Mouse (Mus musculus) mouse embryonic stem cell (cell line): ENCODE measurements around the gene Rab27a.
"Not testable (repeated sequence)": the region's sequence is repeated elsewhere in the genome, so short reads cannot be mapped to it uniquely, and the experiment has no call there.

Experiments used
- in situ Hi-C, 2 experiments: fragments of 300-500 bp; cut with MboI; formaldehyde crosslinking; loops; 1 replicate in 1 of 2; 3 replicates in 1 of 2; pipeline ENCODE4 v1.14.3; 2019 to 2020; ENCODE audit warnings: low sequenced_read_pairs in 2 of 2, low pct_unique_long_range_greater_than_20kb in 1 of 2, mixed read lengths in 1 of 2; ENCODE audit not compliant: unreplicated experiment in 1 of 2

Gene Rab27a

DNA sequence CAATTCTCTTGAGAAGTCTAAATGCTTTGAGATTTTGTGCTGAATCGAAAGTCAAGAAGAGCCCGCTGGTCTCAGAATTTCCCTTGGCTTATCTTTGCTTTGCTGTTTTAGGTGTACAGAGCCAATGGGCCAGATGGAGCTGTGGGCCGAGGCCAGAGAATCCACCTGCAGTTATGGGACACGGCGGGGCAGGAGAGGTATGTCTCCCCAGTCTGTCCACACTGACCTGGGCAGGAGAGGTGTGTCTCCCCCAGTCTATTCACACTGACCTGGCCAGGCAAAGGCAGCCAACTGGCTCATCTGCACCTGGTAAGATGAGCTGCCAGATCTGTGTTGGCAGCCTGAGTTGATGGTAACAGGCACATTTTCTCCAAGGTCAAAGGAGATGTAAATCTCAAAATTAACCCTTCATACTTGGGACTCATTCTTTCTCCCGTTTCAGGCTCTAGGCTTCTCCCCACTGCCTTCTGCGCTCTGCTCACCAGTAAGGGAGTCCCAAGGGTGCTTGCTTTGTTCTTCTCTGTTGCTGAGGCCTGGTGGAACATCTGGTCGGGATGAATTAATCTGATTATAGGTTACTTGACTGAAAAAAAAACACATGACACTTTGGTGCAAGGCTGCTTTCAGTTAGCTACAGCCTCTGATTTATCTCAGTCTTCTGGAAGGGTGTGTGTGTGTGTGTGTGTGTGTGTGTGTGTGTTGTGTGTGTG lies 37.8 kb downstream of the Rab27a start:
- in situ Hi-C loops: no loop called here

DNA sequence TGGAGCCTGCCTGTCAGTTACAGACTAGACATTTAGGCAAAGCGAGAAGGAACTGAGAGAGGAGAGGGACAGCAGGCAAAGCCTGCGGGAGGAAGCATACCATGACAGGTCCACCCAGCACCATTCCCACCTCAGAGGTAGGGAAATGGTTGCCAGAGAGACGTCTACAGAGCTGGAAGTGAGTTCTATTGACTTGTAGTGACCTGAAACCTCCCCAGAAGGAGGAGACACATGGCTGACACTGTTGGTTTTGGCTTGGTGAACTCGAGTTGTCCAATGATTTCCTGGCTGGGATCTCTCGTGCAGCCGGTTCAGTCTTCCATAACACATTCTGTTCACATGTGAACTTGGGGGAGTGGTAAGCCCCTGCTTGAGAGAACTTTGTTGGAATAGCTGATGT lies 39.3 kb downstream of the Rab27a start:
- in situ Hi-C loops: no loop called here

DNA sequence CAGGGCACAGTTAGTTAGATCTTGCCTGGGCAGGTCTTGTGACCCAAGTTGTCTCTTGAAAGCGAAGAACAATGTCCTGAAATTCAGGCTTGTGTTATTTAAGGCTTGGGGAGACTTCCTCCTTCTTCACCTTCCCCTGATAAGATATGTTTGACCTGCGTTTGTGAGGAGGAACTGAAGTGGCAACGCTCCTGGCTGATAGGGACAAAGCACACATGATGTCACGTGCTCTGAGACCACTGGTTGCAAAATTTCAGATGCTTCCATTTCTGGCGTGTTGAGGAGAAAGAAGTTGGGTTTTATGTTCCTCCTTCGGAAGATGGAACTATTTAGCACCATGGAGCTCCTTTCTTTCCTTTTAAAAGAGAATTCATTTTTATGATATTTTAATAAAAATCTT lies 41.2 kb downstream of the Rab27a start:
- in situ Hi-C loops: no loop called here

DNA sequence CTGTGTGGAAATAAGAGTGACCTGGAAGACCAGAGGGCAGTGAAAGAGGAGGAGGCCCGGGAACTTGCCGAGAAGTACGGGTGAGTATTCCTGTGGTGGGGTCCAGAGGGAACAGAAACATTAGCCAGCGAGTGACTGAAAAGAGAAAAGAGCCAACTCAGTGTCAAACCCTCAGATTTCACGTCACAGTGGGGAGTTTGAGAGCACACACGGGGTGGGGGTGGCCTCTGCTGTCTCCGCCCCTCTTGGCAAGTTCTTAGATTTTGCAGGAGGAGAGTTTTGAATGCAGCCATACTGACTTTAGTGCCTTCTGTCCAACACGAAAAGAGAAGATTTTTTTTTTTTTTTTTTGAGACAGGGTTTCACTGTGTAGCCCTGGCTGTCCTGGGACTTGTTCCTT lies 42.5 kb downstream of the Rab27a start:
- in situ Hi-C loops: no loop called here

DNA sequence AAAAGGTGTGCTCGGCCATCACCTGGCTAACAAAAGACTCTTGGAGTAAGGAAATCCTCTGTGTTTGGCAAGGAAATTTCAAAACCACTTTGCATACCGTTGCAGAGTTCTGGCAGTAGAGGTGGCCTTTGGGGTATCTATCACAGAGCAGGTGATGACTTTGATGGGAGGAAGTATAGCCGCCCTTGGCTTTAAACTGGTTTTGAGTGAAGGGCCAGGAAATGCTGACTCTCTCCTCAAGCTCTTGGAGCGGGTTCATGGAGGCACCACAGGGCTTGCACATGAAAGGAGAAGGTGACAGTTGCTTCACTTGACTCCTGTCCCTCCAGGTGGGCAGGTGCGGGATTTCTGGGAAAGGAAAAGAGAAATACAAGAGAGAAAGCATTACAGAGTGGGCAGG lies 42.9 kb downstream of the Rab27a start:
- in situ Hi-C loops: no loop called here

DNA sequence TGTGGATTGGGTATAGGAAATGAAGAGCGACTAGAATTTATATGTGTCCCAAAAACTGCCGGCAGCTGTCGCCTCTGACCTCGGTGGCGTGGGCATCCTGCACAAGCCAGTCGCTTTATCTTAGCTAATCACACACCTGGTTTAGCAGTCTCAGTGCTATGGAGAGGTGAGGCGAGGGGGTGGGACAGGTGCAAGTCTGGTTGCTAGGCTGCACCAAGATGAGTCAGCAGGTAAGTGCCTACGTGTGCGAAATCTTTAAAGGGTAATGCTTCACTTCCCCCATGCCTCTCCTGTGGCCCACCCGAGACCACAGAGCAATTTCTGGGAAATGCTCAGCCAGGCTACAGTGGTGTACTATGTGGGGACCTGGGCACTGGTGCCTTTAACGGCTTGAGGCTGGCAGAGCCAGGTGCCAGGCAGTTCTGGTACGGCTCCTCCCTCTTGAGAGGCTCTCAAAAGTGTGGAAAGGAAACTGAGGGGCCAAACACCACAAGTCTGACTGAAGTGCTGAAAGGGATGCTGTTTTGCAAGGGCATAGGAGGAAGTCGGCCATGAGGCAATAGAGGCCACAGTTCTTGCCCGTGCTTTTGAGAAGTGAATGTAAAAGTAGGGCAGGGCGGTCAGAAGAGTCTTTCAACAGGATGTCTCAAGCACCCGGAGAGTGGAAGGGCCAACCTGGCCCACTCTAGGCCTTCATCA lies 44.7 kb downstream of the Rab27a start:
- in situ Hi-C loops: no loop called here

DNA sequence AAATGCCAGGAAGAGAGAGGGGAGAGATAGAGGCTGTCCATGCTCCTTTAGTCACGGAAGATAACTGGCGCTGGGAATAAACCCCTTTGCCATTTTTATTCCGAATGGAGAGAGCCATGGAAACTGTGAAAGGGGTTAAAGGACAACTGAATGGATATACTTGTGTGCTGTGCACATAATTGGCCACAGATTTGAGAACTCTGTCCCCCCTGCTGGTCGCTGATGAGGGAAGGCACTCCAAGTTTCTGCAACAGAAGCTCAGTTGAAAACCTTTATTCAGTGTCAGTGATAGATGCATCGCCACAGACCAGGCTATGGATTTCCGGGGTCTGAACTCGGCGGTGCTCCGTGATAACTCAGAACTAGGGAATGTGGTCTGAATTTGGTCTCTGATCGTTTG lies 45.5 kb downstream of the Rab27a start:
- in situ Hi-C loops: loop anchor here (5.0 kb wide), 2 partner anchors 48 to 118 kb away; partner anchors contain the start of genes Pigb (in 2 of the 2) and Rab27a (in 2 of the 2)

DNA sequence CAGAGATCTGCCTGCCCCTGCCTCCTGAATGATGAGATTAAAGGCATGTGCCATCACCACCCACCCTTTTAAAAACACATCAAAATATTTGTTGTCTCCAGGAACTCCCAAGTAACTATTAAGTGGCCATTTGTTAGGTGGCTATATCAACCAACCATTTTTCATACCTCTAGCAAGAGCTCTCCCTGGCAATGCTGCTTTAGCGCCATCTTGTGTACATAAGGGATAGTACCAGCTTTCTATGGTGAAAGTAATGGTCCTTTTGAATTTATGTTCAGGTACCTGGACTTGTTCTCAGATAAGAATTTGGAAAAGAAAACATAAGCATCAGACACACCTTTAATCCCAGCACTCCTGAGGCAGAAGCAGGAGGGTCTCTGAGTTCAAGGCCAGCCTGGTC lies 47.1 kb downstream of the Rab27a start:
- in situ Hi-C loops: loop anchor here (5.0 kb wide), 2 partner anchors 49 to 119 kb away; partner anchors contain the start of genes Pigb (in 2 of the 2) and Rab27a (in 2 of the 2)

DNA sequence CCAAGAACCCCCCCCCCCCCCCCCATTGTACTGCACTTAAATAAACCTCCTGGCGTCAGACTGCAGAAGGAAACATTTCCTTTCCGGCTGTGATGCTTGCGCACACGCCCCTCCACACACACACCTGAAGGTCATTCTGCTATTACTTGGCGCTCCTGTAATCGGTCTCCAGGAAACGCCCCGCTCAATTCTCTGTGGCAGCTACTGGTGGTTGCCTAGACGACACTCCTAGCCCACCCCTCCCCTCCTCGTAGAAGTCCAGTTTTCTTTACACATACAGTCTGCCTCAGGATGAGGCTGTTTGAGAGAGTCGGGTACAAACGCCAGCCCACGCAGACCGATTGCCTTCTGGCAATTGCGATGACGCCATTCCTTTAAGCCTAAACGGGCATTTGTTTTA lies 49.9 kb downstream of the Rab27a start:
- in situ Hi-C loops: loop anchor here (5.0 kb wide), 2 partner anchors 52 to 122 kb away; partner anchors contain the start of genes Pigb (in 2 of the 2) and Rab27a (in 2 of the 2)

DNA sequence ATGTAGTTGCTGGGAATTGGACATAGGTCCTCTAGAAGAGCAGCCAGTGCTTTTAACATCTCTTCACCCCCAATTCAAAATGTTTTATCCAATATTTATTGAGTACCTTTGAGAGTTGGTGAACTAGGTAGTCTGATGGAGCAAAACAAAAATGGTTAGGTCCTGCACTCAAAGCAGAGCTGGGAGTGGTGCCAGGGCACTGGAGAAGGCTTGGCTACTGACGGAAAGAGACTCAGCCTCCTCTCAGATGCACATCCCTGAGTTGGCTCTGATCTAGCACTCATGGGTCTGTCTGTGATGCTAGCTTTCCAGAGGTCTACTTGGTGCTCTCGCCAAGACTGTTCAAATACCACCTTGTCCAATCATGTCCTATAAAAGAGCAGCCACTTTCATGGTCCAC lies 53.2 kb downstream of the Rab27a start:
- in situ Hi-C loops: no loop called here

DNA sequence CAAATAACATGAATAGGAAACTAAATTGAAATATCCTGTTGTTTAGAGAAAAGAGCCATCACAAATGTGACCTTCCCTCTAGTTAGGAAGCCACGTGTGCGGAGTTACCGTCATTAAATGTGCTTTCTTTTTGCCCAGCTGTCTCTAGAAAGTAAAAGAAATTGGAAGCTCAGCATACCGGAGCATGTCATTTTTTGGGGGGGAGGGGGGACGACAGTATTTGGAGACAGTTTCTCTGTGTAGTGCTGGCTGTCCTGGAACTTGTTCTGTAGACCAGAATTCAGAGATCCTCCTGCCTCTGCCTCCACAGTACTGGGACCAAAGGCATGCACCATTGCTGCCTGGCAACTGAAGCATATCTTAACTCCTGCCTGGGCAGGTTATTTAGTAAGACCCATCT lies 56.9 kb downstream of the Rab27a start, which contains the start of gene Khdc3:
Gene Khdc3 (plus strand): TSS at position 301 of the 400 bp plus-strand sequence.
- in situ Hi-C loops: no loop called here

DNA sequence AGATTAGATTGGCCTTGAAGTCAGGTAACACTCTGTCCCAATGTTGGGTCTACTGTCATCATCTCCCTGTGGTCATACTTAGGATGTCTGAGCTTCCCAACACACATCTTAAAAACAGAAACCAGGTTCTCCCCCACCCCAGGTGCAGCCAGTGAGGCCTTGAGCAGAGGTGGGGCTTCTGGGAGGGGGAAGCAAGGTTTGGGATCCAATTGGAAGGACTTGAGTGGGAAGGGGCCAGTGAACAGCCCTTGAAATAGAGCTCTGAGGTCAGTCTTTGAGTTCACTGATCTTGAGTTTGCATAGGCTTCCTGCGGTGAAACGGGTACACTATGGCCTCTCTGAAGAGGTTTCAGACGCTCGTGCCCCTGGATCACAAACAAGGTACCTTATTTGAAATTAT lies 57.5 kb downstream of the Rab27a start, which contains the start of gene Gm20509:
Gene Gm20509 (plus strand): TSS at position 290 of the 400 bp plus-strand sequence.
- in situ Hi-C loops: no loop called here

DNA sequence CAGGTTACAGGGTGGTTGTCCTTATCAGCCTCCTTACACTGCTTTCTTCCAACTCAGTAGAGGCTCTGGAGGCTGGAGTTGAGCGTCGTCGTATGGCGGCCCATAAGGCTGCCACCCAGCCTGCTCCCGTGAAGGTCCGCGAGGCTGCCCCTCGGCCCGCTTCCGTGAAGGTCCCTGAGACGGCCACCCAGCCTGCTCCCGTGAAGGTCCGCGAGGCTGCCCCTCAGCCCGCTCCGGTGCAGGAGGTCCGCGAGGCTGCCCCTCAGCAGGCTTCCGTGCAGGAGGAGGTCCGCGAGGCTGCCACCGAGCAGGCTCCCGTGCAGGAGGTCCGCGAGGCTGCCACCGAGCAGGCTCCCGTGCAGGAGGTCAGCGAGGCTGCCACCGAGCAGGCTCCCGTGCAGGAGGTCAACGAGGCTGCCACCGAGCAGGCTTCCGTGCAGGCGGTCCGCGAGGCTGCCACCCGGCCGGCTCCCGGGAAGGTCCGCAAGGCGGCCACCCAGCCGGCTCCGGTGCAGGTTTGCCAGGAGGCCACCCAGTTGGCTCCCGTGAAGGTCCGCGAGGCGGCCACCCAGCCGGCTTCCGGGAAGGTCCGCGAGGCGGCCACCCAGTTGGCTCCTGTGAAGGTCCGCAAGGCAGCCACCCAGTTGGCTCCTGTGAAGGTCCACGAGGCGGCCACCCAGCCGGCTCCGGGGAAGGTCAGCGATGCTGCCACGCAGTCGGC lies 58.7 kb downstream of the Rab27a start:
- in situ Hi-C loops: no loop called here

DNA sequence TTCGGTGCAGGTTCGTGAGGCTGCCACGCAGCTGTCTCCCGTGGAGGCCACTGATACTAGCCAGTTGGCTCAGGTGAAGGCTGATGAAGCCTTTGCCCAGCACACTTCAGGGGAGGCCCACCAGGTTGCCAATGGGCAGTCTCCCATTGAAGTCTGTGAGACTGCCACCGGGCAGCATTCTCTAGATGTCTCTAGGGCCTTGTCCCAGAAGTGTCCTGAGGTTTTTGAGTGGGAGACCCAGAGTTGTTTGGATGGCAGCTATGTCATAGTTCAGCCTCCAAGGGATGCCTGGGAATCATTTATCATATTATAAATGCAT lies 59.2 kb downstream of the Rab27a start:
- in situ Hi-C loops: no loop called here

DNA sequence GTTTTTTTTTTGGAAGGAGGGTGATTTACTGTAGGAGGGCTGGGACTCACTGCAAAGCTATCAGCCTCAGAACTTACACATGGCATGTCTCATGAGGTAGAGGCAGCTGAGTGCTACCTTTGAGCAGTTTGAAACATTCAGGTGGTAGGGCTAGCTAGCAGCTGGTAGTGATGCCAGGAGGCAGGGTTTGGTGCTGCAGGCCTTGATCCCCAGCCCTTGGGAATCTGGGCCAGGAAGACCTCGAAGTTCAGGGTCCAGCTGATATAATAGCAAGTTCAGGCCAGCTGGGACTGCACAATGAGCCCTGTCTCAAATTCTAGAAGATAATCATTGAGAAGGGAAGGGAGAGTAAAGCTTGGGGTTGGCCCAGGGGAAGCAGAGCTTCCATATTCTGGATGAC lies 60.5 kb downstream of the Rab27a start:
- in situ Hi-C loops: no loop called here

DNA sequence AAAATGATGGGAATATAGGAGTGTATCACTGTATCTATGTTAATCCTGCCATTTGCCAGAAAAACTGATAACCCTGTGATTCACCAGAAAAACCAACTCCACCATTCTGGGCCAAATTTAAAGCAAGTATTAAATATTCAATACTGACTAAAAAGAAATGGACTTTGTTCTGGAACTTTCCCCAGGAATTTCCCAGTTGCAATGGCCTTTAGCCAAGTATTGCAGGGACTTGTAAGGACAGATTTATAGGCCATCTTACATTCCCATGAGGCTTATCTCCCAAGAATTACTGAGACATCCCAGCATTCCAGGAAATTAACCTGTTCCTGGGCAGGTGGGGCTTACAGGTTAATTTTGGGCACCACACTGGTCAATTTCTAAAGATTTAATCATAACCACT lies 61.1 kb downstream of the Rab27a start:
- in situ Hi-C loops: no loop called here

DNA sequence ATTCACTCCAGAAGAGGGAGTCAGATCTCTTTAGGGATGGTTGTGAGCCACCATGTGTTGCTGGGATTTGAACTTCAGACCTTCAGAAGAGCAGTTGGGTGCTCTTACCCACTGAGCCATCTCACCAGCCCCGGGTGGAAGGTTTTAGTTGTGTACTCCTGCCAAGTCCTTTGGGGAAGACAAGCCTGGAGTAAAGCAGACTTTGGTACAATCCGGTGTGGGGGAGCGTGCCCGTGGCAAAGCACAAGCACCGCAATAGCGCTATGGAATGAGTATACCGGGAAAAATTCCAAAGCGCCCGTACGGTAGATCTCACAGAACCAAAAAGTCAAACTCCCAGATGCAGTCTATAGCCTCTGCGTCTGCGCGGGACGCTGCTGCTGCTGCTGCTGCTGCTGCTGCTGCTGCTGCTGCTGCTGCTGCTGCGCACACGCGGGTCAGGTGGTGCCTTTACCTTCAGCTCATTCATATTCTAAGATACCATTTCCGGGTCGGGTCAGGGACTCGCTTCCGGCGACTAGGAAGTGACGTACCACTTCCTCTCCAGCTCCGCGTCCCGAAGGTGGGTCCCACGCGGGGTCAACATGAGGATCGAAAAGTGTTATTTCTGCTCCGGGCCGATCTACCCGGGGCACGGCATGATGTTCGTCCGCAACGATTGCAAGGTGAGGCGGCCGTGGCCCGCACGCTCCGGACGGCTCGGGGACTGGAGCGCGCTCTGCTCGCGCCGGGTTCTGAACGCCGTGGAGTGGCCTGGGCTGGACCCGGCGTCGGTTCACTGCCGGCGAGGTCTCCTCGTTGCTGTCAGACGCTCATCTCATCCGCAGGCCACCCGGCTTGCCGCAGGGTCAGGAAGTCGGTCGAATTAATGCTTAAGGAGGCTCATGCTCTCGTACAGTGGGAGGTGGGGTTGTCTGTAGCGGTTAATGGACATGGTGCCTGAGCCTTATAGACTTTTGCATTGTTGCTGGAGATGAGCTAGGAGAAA lies 68.6 kb downstream of the Rab27a start, which contains the start of gene Rsl24d1:
Gene Rsl24d1 (plus strand): TSS at position 508 of the 988 bp plus-strand sequence.
- in situ Hi-C loops: no loop called here

DNA sequence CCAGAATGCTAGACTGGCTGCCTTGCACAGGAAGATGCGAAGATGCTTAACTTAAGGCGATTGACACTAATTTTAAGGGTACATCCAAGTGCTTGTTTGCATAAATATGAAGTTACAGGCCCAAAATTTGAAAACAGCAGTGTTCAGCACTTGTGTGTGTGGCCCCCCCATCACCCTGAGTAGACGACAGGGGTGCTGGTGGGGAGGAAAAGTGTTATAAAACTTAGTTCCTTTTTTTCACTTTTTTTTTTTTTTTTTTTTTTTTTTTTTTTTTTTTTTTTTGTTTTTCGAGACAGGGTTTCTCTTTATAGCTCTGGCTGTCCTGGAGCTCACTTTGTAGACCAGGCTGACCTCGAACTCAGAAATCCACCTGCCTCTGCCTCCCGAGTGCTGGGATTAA lies 72.0 kb downstream of the Rab27a start:
- in situ Hi-C loops: not testable (repeated sequence)
